Mouse (Mus musculus) olfactory bulb, adult 2 months (tissue): ENCODE results near the gene Abcb4.

Experiments used
- CTCF ChIP-seq: fragments of 200-500 bp; IDR thresholded peaks from 2 replicates; pipeline ENCODE4 v1.5.1; 2012; ENCODE audit warnings: low read depth, mild to moderate bottlenecking, low read length, moderate library complexity; ENCODE audit not compliant: insufficient read depth
- POLR2A ChIP-seq: fragments of 200-500 bp; IDR thresholded peaks from 2 replicates; pipeline ENCODE4 v1.6.1; 2012; ENCODE audit warnings: mild to moderate bottlenecking, low read depth, low read length, moderate library complexity; ENCODE audit not compliant: insufficient read depth

GRCm38 (mm10) chr5:8898246-8898645, 4.7 kb downstream of the Abcb4 start:
- TF ChIP-seq CTCF, result no peak
- no peak for TF ChIP-seq POLR2A
